Mouse (Mus musculus): ENCODE data around the gene Kcnj4.

The Kcnj4 gene

GRCm38 (mm10) chr15:79455106-79455810 is 49.8 kb downstream of the Kcnj4 start, which contains the start of gene Csnk1e:
TSS of gene Csnk1e (minus strand) at chr15:79455566.
- no peak for DNase-seq (ENCODE audit: low read depth)

- DNase-seq (ENCODE audit: low read depth): no peak
Measured at GRCm38 (mm10) chr15:79453831-79454230, 51.2 kb downstream of the Kcnj4 start.

DNA sequence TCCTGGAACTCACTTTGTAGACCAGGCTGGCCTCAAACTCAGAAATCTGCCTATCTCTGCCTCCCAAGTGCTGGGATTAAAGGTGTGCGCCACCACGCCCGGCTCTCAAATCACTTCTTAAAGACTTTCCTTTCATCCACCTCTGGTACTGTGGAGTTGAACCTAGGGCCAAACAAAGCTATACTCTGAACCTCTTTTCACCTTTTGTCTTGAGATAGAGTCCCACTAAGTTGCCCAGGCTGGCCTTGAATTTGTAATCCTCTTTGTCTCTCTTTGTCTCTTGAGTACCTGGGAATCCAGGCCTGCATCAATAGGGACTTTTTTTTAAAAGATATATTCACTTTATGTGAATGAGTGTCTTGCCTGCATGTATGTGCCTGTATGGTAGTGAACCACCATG is 57.0 kb downstream of the Kcnj4 start:
- DNase-seq (ENCODE audit: low read depth): no peak

DNA sequence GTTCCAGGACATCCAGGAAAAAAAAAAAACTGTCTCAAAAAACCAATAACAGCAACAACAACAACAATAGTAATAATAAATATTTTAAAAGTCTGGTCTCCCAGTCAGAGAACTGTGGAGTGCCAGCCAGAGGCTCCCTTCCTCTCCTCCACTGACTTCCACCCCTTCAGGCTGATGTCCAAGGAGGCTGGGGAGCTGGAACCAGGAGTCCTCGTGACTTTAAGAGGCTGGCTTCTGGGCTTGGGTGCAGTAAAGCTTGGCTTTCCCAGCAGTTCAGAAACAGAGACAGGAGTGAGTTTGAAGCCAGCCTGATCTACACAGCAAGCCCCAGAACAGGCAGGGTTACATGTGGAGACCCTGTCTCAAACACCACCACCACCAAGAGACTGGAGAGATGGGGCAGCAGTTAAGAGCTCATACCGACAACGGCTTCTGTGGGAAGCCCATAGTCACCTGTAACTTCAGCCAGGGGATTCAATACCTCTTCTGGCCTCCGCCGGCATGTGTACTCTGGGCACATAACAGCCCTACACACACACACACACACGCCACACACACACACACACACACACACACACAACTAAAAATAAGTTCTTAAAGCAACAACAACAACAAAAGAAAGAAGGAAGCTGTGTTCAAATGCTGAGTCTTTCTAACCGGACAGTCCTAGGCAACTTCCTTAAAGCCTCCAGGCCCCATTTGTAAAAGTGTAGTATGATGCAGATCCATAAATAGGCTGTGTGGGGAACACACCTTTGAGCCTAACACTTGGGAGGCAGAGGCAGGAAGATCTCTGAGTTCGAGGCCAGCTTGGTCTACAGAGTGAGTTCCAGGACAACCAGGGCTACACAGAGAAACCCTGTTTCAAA is 59.0 kb downstream of the Kcnj4 start:
- no peak for DNase-seq (ENCODE audit: low read depth)

DNA sequence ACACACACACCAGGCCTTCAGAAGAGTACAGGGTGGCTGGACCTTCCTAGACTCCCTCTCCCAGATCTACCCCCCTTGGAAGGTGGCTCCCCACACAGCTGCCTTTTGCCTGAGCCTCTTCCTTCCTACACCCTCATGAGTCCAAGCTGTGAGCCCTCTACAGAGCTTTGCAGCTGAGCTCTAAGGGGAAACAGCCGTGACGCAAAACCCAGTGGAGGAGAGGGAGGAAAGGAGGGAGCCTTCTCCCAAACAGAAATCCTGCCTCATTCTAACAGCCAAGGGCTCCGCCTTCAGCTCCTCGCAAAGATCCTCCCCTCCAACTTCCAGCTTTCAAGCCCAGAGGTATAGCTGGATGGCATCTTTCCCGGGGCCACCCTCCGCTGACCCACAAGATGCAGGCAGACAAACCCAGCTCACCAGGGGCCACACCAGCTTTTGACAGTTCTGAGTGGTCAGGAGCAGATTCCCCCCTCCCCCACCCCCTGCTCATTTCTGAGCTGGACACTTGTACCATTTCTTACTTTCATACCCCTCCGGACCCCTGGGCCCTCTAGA is 61.1 kb downstream of the Kcnj4 start:
- no peak for DNase-seq (ENCODE audit: low read depth)

DNA sequence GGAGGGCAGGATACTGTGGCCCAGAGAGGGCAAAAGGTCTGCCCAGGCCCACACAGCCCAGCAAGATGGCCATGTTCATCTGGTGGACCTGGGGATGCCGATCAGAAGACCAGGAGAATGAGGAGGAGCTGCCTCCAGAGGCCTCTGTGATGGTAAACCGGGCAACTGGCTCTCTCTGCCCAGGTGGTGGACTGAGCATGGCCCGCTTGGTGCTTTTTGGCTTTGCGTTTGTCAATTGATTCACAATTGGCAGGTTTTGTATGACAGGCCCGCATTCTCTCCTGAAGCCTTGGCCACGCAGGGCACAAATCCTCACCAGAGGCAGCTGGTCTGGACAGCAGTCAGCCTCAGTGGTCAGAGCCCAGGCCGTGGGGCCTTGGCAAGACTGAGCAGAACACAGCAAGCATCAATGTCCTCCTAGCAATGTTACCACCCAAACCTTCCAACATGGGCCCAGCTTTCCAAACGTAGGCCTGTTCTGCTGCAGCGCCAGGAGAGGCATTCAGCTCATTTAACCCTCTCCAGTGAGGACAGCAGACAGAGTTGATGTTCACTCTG is 62.0 kb downstream of the Kcnj4 start:
- no peak for DNase-seq (ENCODE audit: low read depth)

DNA sequence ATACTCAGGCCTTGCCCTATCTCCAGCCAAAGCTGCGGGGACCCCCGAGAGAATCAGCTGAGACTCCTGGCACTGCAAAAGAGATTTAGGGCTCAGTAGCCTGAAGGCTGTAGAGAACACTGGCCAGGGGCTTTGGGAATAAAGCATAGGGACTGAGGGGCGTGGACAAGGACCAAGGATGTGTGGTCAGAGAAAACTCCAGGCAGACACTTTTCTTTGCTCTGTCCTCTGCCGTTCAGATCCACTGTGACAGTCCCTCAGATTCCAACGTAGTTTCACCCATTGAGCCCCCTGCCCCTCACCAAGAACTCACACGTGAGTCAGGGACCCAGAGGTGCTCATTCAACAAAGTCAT is 62.8 kb downstream of the Kcnj4 start:
- DNase-seq (ENCODE audit: low read depth): no peak

GRCm38 (mm10) chr15:79441331-79442256 is 63.4 kb downstream of the Kcnj4 start:
- peak; percentile 30 for DNase-seq (ENCODE audit: low read depth)

GRCm38 (mm10) chr15:79440651-79441330 is 64.2 kb downstream of the Kcnj4 start:
- DNase-seq (ENCODE audit: low read depth): no peak

GRCm38 (mm10) chr15:79440223-79440622 is 64.8 kb downstream of the Kcnj4 start:
- no peak for DNase-seq (ENCODE audit: low read depth)

DNA sequence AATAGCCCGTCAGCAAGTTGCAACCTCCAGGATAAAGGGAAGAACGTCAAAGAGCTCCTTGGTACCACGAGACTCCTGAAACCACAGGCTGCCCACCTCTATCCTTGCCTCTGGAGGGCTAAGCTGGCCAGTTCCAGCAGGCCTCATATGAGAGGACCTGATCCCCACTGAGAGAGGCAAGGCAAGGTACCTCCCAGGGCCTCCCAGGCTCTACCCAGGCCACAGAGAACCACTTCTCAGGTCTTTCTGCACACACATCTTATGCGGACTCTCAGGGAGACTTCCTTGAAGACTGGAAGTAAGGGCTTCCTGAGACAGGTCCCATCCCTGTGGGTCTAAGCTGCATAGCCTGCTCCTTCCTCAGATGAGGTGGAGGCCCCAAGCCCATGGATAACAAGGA is 65.7 kb downstream of the Kcnj4 start:
- no peak for DNase-seq (ENCODE audit: low read depth)

GRCm38 (mm10) chr15:79438816-79439215 is 66.2 kb downstream of the Kcnj4 start:
- DNase-seq (ENCODE audit: low read depth): no peak

- no peak for DNase-seq (ENCODE audit: low read depth)
Measured at GRCm38 (mm10) chr15:79438209-79438810, 66.7 kb downstream of the Kcnj4 start.

DNA sequence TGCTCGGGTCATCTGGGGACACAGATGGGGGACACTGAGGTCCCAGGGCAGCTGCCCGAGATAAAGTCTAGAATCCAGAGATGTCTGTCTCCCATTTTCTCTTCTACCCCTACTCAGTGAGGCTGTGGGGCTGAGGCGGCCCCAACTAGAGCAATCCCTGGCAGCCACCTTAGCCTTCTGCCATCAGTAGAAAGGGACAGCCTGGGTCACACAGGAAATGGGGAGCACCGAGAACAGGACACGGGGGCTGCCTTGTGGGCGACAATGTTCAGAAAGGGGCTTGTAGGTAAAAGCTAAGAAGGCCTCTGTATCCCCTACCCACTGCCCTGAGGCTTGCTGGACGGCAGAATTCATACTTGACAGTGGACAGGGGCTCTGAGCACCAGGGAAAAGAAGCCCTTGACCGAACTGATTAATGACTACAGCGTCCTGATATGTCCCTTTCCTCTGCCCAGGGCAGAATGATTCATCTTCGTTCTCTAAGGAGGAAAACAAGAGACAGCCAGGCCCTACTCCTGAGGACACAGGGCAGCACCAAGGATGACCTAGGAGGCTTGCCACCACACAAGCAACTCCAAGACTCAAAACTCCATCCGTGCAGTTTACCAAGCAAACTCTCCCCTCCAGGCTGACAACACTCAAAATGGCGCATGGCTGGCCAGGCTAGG is 67.4 kb downstream of the Kcnj4 start:
- DNase-seq (ENCODE audit: low read depth): no peak

DNA sequence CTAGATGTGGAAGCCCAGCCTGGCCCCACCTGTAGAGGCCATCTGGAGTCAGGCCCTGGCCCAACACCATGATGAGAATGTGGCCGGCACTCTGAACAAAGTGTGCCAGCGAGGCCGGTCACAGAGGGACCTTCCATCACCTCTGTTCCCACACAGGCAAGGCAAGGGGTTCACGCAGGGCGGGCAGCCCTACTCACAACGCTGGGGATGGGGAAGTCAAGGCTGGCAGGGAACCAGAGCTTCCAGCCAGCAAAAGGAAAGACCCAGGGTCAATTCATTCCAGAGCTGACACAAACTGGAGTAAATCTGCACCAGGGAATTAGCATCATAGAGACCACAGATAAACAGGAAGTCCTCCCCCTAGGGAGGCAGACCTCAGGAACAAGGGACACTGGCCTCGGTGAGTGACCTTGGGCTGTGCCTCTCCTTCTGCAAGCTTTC is 68.5 kb downstream of the Kcnj4 start:
- no peak for DNase-seq (ENCODE audit: low read depth)

- DNase-seq (ENCODE audit: low read depth): no peak
Measured at GRCm38 (mm10) chr15:79435191-79435671, 69.8 kb downstream of the Kcnj4 start.

Data from c-Kit-positive CD71-negative TER-119-negative erythroid progenitor cells, embryonic 14.5 days (primary cell).